Mouse (Mus musculus): Measurements from ENCODE around the gene Nr5a2. TPM values are rescaled to one million over a fixed set of nuclear protein-coding genes. Genes with fewer than 3 reads are reported as not detected.

Gene Nr5a2
- polyA plus RNA-seq, 1 experiment from 2014 or later = 1.8 TPM

DNA sequence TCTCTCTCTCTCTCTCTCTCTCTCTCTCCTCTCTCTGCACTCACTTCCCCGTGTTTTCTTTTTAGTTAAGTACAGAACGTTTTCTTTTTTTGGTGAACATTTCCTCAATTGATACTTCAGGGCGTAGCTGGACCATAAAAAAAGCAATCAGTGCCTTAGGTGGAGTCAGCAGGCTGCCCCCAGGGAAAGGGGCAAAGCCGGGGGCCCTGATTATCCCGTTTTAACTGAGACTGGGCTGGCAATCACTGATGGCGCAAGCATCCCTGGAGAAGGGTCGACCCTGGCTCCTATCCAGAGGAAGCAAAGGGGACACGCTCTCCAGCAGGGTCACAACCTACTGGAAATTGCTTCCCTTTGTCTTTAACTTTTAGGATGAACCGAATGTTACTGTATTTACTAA lies 1.6 kb downstream of the Nr5a2 start:
- no peaks in the 10 kb centered on the region for H3K9me3 ChIP-seq
- no peak overlapping the region; the same call in 1 of the 2 replicates for H3K9ac ChIP-seq
- H3K27ac ChIP-seq = no peak overlapping the region
- H3K4me2 ChIP-seq (replicated peaks) = peak overlapping the region; percentile 50
- peaks cover 9% of the 10 kb centered on the region for H3K4me1 ChIP-seq
- no peak for ATAC-seq (ENCODE audit: low FRiP score, low read depth)
- no peaks in the 10 kb centered on the region for H3K36me3 ChIP-seq
- H3K27me3 ChIP-seq (replicated peaks) = peaks cover 51% of the 10 kb centered on the region
- 2% methylated on average over 9 of the region's 9 CpGs for WGBS
- no peak overlapping the region for H3K4me3 ChIP-seq

DNA sequence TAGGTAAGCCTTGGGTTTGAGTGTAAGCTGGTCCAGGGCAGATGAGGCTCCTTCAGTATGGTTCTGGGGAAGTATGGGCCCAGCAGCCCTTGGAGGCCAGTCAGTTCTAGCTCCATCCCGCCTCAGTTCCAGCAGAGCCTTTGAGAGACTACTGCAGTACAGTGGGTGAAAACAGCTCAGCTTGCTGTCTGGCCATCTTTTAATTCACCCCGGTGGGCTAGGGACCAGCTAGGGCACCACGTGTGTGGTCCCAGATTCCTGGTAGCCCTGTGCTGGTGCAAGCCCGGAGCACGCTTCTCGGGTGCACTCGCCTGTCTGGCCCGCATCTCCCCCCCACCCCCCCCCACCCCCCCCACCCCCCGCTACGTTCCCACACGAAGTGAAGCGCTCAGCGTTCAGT lies 2.1 kb downstream of the Nr5a2 start:
- H3K4me2 ChIP-seq (replicated peaks) = peak overlapping the region; percentile 50
- peaks cover 9% of the 10 kb centered on the region for H3K4me1 ChIP-seq
- H3K27me3 ChIP-seq (replicated peaks) = peaks cover 55% of the 10 kb centered on the region
- 0% methylated on average over 9 of the region's 13 CpGs for WGBS
- no peak overlapping the region for H3K4me3 ChIP-seq
- H3K9me3 ChIP-seq = no peaks in the 10 kb centered on the region
- no peaks in the 10 kb centered on the region for H3K36me3 ChIP-seq
- no peak overlapping the region for H3K27ac ChIP-seq
- no peak overlapping the region for H3K9ac ChIP-seq
- peak; percentile 41; the same call in 1 of the 2 replicates for ATAC-seq (ENCODE audit: low FRiP score, low read depth)

DNA sequence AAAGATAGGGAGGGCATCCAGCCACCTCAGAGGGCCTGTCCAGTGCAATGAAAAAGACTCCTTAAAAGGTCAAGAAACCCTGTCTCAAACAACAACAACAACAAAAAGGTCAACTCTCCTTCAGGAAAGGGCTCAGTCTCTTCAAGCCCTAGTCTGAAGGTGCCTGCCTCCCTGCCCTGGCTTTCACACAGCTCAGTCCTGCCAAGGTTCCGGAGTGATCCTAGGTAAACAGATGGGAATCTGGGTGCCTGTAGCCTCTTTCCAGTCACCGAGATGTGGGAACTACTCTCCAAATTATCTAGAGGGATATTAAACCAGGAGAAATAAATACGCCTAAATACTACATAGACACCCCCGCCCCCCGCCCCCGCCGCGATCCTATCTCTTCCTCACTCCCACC lies 2.6 kb downstream of the Nr5a2 start:
- no peak for ATAC-seq (ENCODE audit: low FRiP score, low read depth)
- no peak overlapping the region for H3K4me3 ChIP-seq
- WGBS = 29% methylated on average over 8 of the region's 8 CpGs

DNA sequence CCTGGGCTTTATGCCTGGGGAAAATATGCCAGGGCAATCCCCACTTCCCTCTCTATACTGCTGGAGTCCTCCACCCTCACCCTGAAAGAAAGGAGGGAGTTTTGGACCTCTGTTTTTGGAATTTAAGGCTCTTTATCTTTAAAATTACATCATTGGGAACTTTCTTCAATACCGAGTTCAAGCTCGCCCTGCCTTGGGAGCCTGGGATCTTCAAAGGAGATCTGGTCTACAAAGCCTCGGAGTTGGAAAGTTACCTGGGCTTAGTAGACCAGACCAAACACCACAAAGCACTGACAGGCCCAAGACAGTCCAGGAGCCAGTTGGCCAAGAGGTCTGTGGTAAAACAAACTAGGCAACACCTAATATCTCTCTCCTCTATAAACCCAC lies 6.1 kb downstream of the Nr5a2 start:
- Histone ChIP-seq H3K27ac (no peak overlapping the region), H3K4me1 (peaks cover 25% of the 10 kb centered on the region), H3K9ac (no peak overlapping the region), H3K9me3 (no peaks in the 10 kb centered on the region), H3K36me3 (no peaks in the 10 kb centered on the region), H3K27me3 (replicated peaks) (peaks cover 90% of the 10 kb centered on the region), H3K4me3 (no peak overlapping the region), H3K4me2 (replicated peaks) (no peak overlapping the region)
- ATAC-seq (ENCODE audit: low FRiP score, low read depth) = no peak
- WGBS = 11% methylated on average over 3 of the region's 3 CpGs

More for the DNA sequence above, 2.6 kb downstream of the Nr5a2 start:
- H3K4me1 ChIP-seq = peaks cover 13% of the 10 kb centered on the region
- no peak overlapping the region for H3K9ac ChIP-seq
- H3K36me3 ChIP-seq = no peaks in the 10 kb centered on the region
- no peaks in the 10 kb centered on the region for H3K9me3 ChIP-seq
- H3K27ac ChIP-seq = no peak overlapping the region
- H3K27me3 ChIP-seq (replicated peaks) = peaks cover 59% of the 10 kb centered on the region
- no peak overlapping the region for H3K4me2 ChIP-seq (replicated peaks)

DNA sequence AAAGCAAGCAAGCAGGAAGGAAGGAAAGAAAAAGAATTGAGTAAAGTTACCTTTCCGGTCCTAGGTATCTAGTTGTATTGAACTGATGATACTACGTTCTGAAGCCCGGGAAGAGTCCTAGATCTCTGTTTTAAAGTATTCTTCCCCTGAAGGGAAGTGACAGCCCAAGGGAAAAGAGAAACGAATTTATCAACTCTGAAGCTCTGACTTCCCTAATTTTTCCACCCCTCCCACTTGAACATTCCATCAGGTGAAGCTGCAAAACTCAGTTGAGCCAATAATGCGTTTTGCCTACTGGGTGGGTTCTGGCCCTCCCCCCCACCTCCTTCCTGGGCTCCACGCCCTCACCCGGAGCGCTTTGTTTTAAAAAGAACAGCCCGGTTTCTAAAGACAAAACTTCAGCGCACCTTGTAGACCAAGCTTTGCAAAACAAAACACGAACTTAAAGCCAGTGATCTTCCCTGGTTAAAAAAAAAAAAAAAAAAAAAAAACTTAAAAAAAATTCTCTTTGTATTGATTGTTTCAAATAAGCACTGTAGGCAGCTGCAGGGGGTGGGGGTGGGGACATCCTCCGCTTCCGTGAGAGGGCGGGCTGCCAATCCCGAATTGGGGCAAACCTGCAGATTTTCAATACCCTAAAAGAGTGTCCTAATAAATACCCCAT lies 6.7 kb downstream of the Nr5a2 start:
- Histone ChIP-seq H3K9ac (no peak overlapping the region), H3K27me3 (replicated peaks) (peaks cover 93% of the 10 kb centered on the region), H3K4me2 (replicated peaks) (no peak overlapping the region; the same call in 1 of the 2 replicates), H3K27ac (no peak overlapping the region), H3K9me3 (no peaks in the 10 kb centered on the region), H3K4me3 (no peak overlapping the region), H3K4me1 (peaks cover 28% of the 10 kb centered on the region), H3K36me3 (no peaks in the 10 kb centered on the region)
- no peak for ATAC-seq (ENCODE audit: low FRiP score, low read depth)
- under 1% methylated on average over 15 of the region's 15 CpGs for WGBS

DNA sequence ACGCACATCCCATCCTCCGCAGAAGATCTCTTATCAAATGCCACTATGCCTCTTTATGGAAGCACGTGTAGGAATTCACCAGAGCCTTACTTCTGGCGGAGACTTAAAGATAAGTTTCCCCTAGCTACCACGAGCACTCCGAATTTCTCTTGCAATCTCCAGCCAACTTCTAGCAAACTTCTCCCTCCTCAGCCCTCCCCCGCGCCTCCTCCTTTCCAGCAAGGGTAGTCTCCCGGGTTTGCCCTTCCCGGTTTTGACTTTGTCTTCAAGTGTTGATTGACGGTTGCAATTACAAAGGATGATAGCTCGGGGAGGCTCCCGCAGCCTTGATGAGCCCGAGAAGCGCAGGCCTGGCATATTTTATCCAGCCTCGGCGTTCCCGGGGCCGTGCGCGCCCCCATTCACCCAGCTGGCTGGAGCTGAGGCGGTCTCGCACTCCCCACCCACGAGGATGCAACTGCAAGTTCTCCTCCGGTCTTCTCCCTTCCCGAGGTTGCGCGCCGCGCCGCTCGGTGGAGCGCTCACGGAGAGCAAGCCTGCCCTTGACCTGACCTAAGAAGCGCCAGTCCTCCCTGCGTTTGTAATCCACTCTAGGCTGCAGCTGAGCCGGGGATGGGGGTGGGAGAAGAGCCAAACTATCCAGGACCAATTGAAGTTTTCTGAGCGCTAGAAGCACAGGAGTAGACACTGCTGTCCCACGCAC lies 7.5 kb downstream of the Nr5a2 start:
- ATAC-seq (ENCODE audit: low FRiP score, low read depth) = no peak
- no peaks in the 10 kb centered on the region for H3K9me3 ChIP-seq
- WGBS = under 1% methylated on average over 39 of the region's 39 CpGs

DNA sequence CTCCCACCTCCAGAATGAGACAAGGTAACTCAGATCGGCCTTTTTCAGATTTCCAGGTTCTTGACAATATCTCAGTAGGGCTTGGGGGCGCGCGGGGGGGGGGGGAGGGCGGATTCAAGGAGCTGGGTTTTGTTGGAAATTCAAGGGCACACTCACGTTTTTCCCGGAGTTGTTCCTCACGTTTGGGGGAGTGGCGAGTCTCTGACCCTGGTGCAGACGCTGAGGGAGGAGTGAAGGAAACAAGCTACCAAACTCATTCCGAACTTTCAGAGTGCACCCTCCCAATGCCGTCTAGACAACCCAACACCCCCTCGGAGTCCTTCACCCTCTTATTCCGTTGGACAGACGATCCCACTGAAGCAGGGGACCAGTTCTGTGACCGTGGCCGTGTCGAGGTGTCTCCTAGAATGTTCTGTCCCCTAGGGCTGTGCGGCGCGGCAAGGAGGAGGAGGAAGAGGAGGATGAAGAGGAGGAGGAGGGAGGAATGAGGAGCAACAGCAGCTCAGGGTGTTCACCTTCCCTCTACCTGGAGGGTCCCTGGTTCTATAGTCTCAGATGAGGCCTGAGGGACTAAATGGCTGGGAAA lies 8.2 kb downstream of the Nr5a2 start:
- Histone ChIP-seq H3K27me3 (replicated peaks) (peaks cover 94% of the 10 kb centered on the region), H3K4me2 (replicated peaks) (peak overlapping the region; percentile 62), H3K27ac (no peak overlapping the region), H3K9ac (no peak overlapping the region), H3K4me1 (peaks cover 28% of the 10 kb centered on the region), H3K4me3 (peak overlapping the region; percentile 11; the same call in 1 of the 2 replicates), H3K36me3 (no peaks in the 10 kb centered on the region), H3K9me3 (no peaks in the 10 kb centered on the region)
- no peak for ATAC-seq (ENCODE audit: low FRiP score, low read depth)
- WGBS = under 1% methylated on average over 20 of the region's 21 CpGs

More for the DNA sequence above, 7.5 kb downstream of the Nr5a2 start:
- H3K36me3 ChIP-seq = no peaks in the 10 kb centered on the region
- H3K27ac ChIP-seq = no peak overlapping the region
- peaks cover 24% of the 10 kb centered on the region for H3K4me1 ChIP-seq
- peak overlapping the region; percentile 33 for H3K4me3 ChIP-seq
- peaks cover 94% of the 10 kb centered on the region for H3K27me3 ChIP-seq (replicated peaks)
- peak overlapping the region; percentile 13; the same call in 1 of the 2 replicates for H3K9ac ChIP-seq
- peak overlapping the region; percentile 62 for H3K4me2 ChIP-seq (replicated peaks)

DNA sequence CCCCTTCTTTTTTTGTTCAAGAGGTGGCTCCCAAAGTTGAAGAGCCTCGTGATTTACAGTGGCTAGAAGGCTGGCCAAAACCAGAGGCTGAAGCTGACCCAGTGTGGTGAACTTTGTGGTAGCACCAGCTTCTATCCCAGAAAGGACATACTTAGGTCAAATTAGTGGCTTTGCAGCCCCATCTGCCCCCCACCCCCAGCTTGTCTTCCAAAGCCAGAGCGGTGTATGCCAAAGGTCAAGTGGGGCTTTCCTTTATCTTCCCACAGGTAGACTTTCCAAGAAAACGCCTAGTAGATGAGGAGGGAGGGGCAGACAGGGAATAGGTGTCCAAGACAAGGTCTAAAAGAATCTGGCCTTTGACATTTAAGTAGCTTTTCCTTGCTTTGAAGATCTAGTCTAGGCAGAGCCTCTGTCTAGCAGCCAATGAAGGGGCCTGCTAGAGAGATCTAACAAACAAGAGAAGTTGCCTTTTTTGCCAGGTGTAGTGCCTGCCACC lies 9.0 kb downstream of the Nr5a2 start:
- H3K27ac ChIP-seq = no peak overlapping the region
- H3K9ac ChIP-seq = no peak overlapping the region
- no peaks in the 10 kb centered on the region for H3K9me3 ChIP-seq
- H3K27me3 ChIP-seq (replicated peaks) = peaks cover 96% of the 10 kb centered on the region
- H3K36me3 ChIP-seq = no peaks in the 10 kb centered on the region
- no peak for ATAC-seq (ENCODE audit: low FRiP score, low read depth)
- no peak overlapping the region for H3K4me2 ChIP-seq (replicated peaks)
- WGBS = 11% methylated on average over 3 of the region's 3 CpGs
- H3K4me1 ChIP-seq = peaks cover 28% of the 10 kb centered on the region
- H3K4me3 ChIP-seq = no peak overlapping the region

DNA sequence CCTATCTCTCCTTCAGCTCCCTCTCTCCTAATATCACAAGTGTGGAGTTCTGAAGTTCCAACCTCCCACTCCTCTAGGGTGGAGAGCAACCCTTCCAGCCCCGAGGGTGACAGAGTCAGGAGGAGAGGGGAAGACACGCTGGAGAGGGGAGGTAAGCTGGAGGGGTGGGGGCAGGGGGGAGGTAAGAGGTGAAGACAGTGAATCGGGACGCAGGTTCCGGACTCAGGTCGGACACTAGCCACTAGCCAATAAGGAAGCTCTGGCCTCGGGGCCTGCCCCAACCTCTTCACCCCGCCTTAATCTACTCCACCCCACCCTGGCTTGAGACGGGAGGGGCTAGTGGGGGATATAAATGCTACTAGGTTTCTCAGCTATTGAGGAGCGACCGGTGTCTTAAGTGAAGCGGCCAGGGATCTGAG lies 10.9 kb downstream of the Nr5a2 start:
- no peaks in the 10 kb centered on the region for H3K36me3 ChIP-seq
- H3K4me2 ChIP-seq (replicated peaks) = peak overlapping the region; percentile 93
- peaks cover 94% of the 10 kb centered on the region for H3K27me3 ChIP-seq (replicated peaks)
- no peak; the same call in none of the 2 replicates for ATAC-seq (ENCODE audit: low FRiP score, low read depth)
- peaks cover 28% of the 10 kb centered on the region for H3K4me1 ChIP-seq
- H3K4me3 ChIP-seq = peak overlapping the region; percentile 42
- H3K9me3 ChIP-seq = no peaks in the 10 kb centered on the region
- H3K27ac ChIP-seq = no peak overlapping the region
- WGBS = under 1% methylated on average over 12 of the region's 12 CpGs
- no peak overlapping the region for H3K9ac ChIP-seq

DNA sequence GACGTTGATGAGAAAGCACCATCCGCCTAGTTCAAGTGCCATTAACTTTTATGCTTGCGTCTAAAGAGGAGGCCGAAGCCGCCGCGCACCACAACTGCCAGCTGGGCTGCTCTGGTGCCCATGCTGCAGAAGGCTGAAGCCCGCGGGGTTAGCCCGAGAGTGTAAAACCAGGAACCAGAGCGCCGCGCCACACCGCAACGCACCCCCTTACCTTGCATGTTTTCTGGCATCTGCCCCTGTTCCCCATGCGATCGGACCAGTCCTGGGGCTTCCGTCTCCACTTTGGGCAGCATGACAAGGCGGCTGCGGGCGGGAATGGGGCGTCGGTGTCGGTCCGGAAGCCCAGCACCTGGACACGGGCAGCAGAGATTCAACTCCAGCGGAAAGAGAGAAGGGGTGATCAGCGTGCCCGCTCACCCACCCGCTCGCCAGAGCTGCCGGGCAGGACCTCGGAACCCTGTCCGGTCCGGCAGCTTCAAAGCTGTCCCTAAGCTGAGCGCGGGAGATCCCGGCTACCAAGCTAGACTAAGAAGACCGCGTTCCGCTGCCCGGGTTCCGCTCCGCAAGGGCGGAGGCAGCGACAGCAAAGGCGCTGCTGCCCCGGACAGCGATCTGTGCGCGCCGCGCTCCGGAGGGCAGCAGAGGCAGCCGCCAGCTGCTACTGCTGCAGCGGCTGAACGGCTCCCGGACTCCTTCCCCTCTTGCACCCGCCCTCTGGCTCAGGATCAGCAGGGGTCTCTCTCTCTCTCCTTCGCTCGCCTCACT lies 11.6 kb downstream of the Nr5a2 start:
- H3K4me1 ChIP-seq = peaks cover 28% of the 10 kb centered on the region
- H3K4me2 ChIP-seq (replicated peaks) = peak overlapping the region; percentile 93
- peak overlapping the region; percentile 42 for H3K4me3 ChIP-seq
- ATAC-seq (ENCODE audit: low FRiP score, low read depth) = peak; percentile 70
- H3K36me3 ChIP-seq = no peaks in the 10 kb centered on the region
- peaks cover 92% of the 10 kb centered on the region for H3K27me3 ChIP-seq (replicated peaks)
- no peaks in the 10 kb centered on the region for H3K9me3 ChIP-seq
- under 1% methylated on average over 61 of the region's 61 CpGs for WGBS
- H3K27ac ChIP-seq = no peak overlapping the region
- H3K9ac ChIP-seq = peak overlapping the region; percentile 53

DNA sequence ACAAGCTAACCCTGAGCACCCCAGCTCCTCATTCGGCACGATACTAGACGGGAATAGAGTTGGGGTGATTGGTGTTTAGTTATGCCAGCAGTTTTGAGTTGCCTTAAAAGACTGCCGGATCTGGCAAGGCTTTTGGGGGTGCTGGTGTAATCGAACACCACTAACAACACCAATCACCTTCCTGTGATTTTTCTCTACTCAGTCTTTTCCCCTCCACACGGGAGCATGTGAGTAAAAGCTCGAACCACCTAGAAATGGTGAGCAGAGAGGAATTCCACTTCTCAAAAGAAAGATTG lies 12.2 kb downstream of the Nr5a2 start:
- Histone ChIP-seq H3K36me3 (no peaks in the 10 kb centered on the region), H3K27ac (no peak overlapping the region), H3K4me3 (no peak overlapping the region; the same call in 1 of the 2 replicates), H3K9me3 (no peaks in the 10 kb centered on the region), H3K9ac (no peak overlapping the region), H3K4me1 (peaks cover 28% of the 10 kb centered on the region), H3K4me2 (replicated peaks) (peak overlapping the region; percentile 93), H3K27me3 (replicated peaks) (peaks cover 94% of the 10 kb centered on the region)
- 0% methylated on average over 7 of the region's 7 CpGs for WGBS
- ATAC-seq (ENCODE audit: low FRiP score, low read depth) = no peak

Measured in neural tube, embryonic 12.5 days (tissue).